Mouse (Mus musculus): ENCODE results near the gene Vmn1r132.
"Not testable (repeated sequence)": the region's sequence is repeated elsewhere in the genome, so short reads cannot be mapped to it uniquely, and the experiment has no call there.

The Vmn1r132 gene

GRCm38 (mm10) chr7:21613792-21614191 is at the start of gene Vmn1r132:
Gene Vmn1r132 (plus strand): TSS chr7:21614092.
- not testable (repeated sequence) for DNase-seq (ENCODE audit: low read depth)

Measured in 416B (cell line).